Mouse (Mus musculus) right cerebral cortex, adult 2 months (tissue): ENCODE measurements at regions not wholly inside any gene's neighbourhood (a gene's known extent, or its start where the extent isn't known, plus 50 kb on each side); places are given as distances from the start of the nearest gene placed in this dataset.
A peak's percentile ranks its signal among the peaks of the same experiment; 100 is the strongest.
"Not testable (repeated sequence)": the region's sequence is repeated elsewhere in the genome, so short reads cannot be mapped to it uniquely, and the experiment has no call there.

ENCODE experiments used
- DNase-seq, 2 experiments: peaks; one replicate each; pipeline ENCODE4 v3.0.0; 2021 to 2022; ENCODE audit warnings: low spot score in 2 of 2

- DNase-seq, result no peak
Observed at GRCm38 (mm10) chr12:106308291-106308955, 298.4 kb downstream of the Vrk1 start.

GRCm38 (mm10) chr12:106308956-106309610 is 299.1 kb downstream of the Vrk1 start:
- DNase-seq, result no peak

- no peak for DNase-seq
Observed at GRCm38 (mm10) chr12:106310171-106310570, 300.1 kb downstream of the Vrk1 start.

- DNase-seq, result peak; percentile 23 to 49
Observed at GRCm38 (mm10) chr12:106310585-106311319, 300.7 kb downstream of the Vrk1 start.

- no peak for DNase-seq
Observed at GRCm38 (mm10) chr12:106311320-106311825, 301.3 kb downstream of the Vrk1 start.

- DNase-seq, result no peak
Observed at GRCm38 (mm10) chr12:106311831-106312600, 302.0 kb downstream of the Vrk1 start.

- no peak for DNase-seq
Observed at GRCm38 (mm10) chr12:106317738-106318137, 307.7 kb downstream of the Vrk1 start.

- no peak for DNase-seq
Observed at GRCm38 (mm10) chr12:106321511-106321910, 311.5 kb downstream of the Vrk1 start.

- DNase-seq, result no peak
Observed at GRCm38 (mm10) chr12:106326611-106327010, 316.6 kb downstream of the Vrk1 start.

- DNase-seq, result no peak
Observed at GRCm38 (mm10) chr12:106327351-106327750, 317.3 kb downstream of the Vrk1 start.

GRCm38 (mm10) chr12:106357867-106358266 is 347.8 kb downstream of the Vrk1 start:
- no peak for DNase-seq

GRCm38 (mm10) chr12:106361646-106362045 is 351.6 kb downstream of the Vrk1 start:
- not testable (repeated sequence) for DNase-seq

GRCm38 (mm10) chr12:106374840-106375375 is 364.9 kb downstream of the Vrk1 start:
- no peak for DNase-seq

GRCm38 (mm10) chr12:106375886-106376285 is 365.9 kb downstream of the Vrk1 start:
- DNase-seq, result no peak

- no peak for DNase-seq
Observed at GRCm38 (mm10) chr12:106376783-106377182, 366.8 kb downstream of the Vrk1 start.

- no peak for DNase-seq
Observed at GRCm38 (mm10) chr12:106377281-106377680, 367.3 kb downstream of the Vrk1 start.

- no peak for DNase-seq
Observed at GRCm38 (mm10) chr12:106377761-106378160, 367.7 kb downstream of the Vrk1 start.

- no peak for DNase-seq
Observed at GRCm38 (mm10) chr12:106378303-106379075, 368.5 kb downstream of the Vrk1 start.

- DNase-seq, result no peak
Observed at GRCm38 (mm10) chr12:106379151-106379594, 369.1 kb downstream of the Vrk1 start.

GRCm38 (mm10) chr12:106379779-106380178 is 369.8 kb downstream of the Vrk1 start:
- no peak for DNase-seq

- DNase-seq, result no peak
Observed at GRCm38 (mm10) chr12:106381821-106382220, 371.8 kb downstream of the Vrk1 start.
